Mouse (Mus musculus) kidney, embryonic 14.5 days (tissue): Measurements from ENCODE around the gene Smyd3. TPM values are rescaled to one million over a fixed set of nuclear protein-coding genes. Genes with fewer than 3 reads are reported as not detected.

ENCODE experiments used
- ATAC-seq: fragments of 200-750 bp; cut with Nextera tagmentation; 2 replicates; pipeline ENCODE4 v1.8.0; 2017; ENCODE audit warnings: moderate number of reproducible peaks, mild to moderate bottlenecking, moderate TSS enrichment, moderate library complexity; ENCODE audit not compliant: low FRiP score, low TSS enrichment
- H3K27ac ChIP-seq: fragments of 300-500 bp; sonication (generic); 2 replicates; pipeline ENCODE4 v1.5.1; 2014; ENCODE audit warnings: low read depth, mild to moderate bottlenecking, low read length, moderate library complexity, mixed read lengths
- H3K27me3 ChIP-seq: fragments of 300-500 bp; sonication (generic); 2 replicates; pipeline ENCODE4 v1.6.1; 2014; ENCODE audit warnings: mild to moderate bottlenecking, low read length; ENCODE audit not compliant: control insufficient read depth, insufficient read depth
- H3K36me3 ChIP-seq: fragments of 300-500 bp; sonication (generic); 2 replicates; pipeline ENCODE4 v1.6.1; 2014; ENCODE audit warnings: low read length, mixed read lengths; ENCODE audit not compliant: control insufficient read depth, insufficient read depth
- H3K4me1 ChIP-seq: fragments of 300-500 bp; sonication (generic); 2 replicates; pipeline ENCODE4 v1.6.1; 2014; ENCODE audit warnings: low read length, mixed read lengths; ENCODE audit not compliant: control insufficient read depth, insufficient read depth
- H3K4me2 ChIP-seq: fragments of 300-500 bp; sonication (generic); replicated peaks from 2 replicates; pipeline ENCODE4 v1.6.1; 2014; ENCODE audit warnings: low read depth, mild to moderate bottlenecking, low read length
- H3K4me3 ChIP-seq: fragments of 300-500 bp; sonication (generic); 2 replicates; pipeline ENCODE4 v1.5.1; 2014; ENCODE audit warnings: mild to moderate bottlenecking, low read length
- H3K9ac ChIP-seq: fragments of 300-500 bp; sonication (generic); 2 replicates; pipeline ENCODE4 v1.6.1; 2014; ENCODE audit warnings: low read depth, mild to moderate bottlenecking, low read length, moderate library complexity
- H3K9me3 ChIP-seq: fragments of 300-500 bp; sonication (generic); 2 replicates; pipeline ENCODE4 v1.6.1; 2016; ENCODE audit warnings: low read length; ENCODE audit not compliant: control insufficient read depth
- WGBS: fragments of 180-500 bp; shearing (Covaris S2); extraction: QIAGEN DNeasy Blood & Tissue Kit; methylation state at CpG from one replicate; pipeline ENCODE4 v1.1.7; 2014; 5-methylcytosine and 5-hydroxymethylcytosine counted together
- polyA plus RNA-seq: library from polyadenylated mRNA; unstranded; fragments of >200 nt; fragmentation: Nextera tagmentation; extraction: Ambion mirVana; gene quantifications from 2 replicates; pipeline ENCODE4 v1.2.1, GENCODE M21; 2014

Smyd3 gene
- polyA plus RNA-seq, 1 experiment from 2014 or later, result 21.5 TPM

- Histone ChIP-seq H3K36me3 (no peaks in the 10 kb centered on the region), H3K9ac (no peak overlapping the region), H3K4me2 (no peak overlapping the region), H3K4me3 (no peak overlapping the region), H3K9me3 (no peaks in the 10 kb centered on the region), H3K27me3 (no peaks in the 10 kb centered on the region), H3K4me1 (no peaks in the 10 kb centered on the region), H3K27ac (no peak overlapping the region)
- WGBS, result 92% methylated on average over 10 of the region's 10 CpGs
- no peak for ATAC-seq
These were observed 545.8 kb downstream of the Smyd3 start for GRCm38 (mm10) chr1:178972055-178972454.

- Histone ChIP-seq H3K9ac (no peak overlapping the region), H3K4me3 (no peak overlapping the region), H3K9me3 (no peaks in the 10 kb centered on the region), H3K4me2 (no peak overlapping the region), H3K36me3 (no peaks in the 10 kb centered on the region), H3K27ac (no peak overlapping the region), H3K27me3 (no peaks in the 10 kb centered on the region), H3K4me1 (no peaks in the 10 kb centered on the region)
- no peak for ATAC-seq
- 71% methylated on average over 9 of the region's 9 CpGs for WGBS
These were observed 556.2 kb downstream of the Smyd3 start for GRCm38 (mm10) chr1:178961661-178962060.

- Histone ChIP-seq H3K36me3 (no peaks in the 10 kb centered on the region), H3K9me3 (no peaks in the 10 kb centered on the region), H3K4me3 (no peak overlapping the region), H3K27ac (no peak overlapping the region), H3K4me1 (no peaks in the 10 kb centered on the region), H3K27me3 (no peaks in the 10 kb centered on the region), H3K9ac (no peak overlapping the region), H3K4me2 (no peak overlapping the region)
- peak; percentile 66; the same call in 1 of the 2 replicates for ATAC-seq
- 42% methylated on average over 7 of the region's 7 CpGs for WGBS
These were observed 557.8 kb downstream of the Smyd3 start for GRCm38 (mm10) chr1:178960015-178960559.

- no peak overlapping the region for H3K4me2 ChIP-seq
- no peaks in the 10 kb centered on the region for H3K9me3 ChIP-seq
- H3K4me3 ChIP-seq, result no peak overlapping the region
- H3K36me3 ChIP-seq, result no peaks in the 10 kb centered on the region
- ATAC-seq, result no peak
- H3K9ac ChIP-seq, result no peak overlapping the region
- no peaks in the 10 kb centered on the region for H3K27me3 ChIP-seq
- 79% methylated on average over 4 of the region's 4 CpGs for WGBS
- no peaks in the 10 kb centered on the region for H3K4me1 ChIP-seq
- no peak overlapping the region for H3K27ac ChIP-seq
These were observed 559.2 kb downstream of the Smyd3 start for GRCm38 (mm10) chr1:178958641-178959040.

- no peak for ATAC-seq
- H3K27ac ChIP-seq, result no peak overlapping the region
- WGBS, result 25% methylated on average over 12 of the region's 12 CpGs
These were observed 564.9 kb downstream of the Smyd3 start for GRCm38 (mm10) chr1:178952910-178953309.

GRCm38 (mm10) chr1:178942251-178942963 lies 575.4 kb downstream of the Smyd3 start:
- no peak overlapping the region for H3K27ac ChIP-seq
- no peak overlapping the region for H3K4me2 ChIP-seq
- 37% methylated on average over 7 of the region's 7 CpGs for WGBS
- H3K9ac ChIP-seq, result no peak overlapping the region
- peaks cover 4% of the 10 kb centered on the region; the same call in 1 of the 2 replicates for H3K4me1 ChIP-seq
- no peaks in the 10 kb centered on the region for H3K36me3 ChIP-seq
- no peak overlapping the region for H3K4me3 ChIP-seq
- no peaks in the 10 kb centered on the region for H3K27me3 ChIP-seq
- peak; percentile 54 for ATAC-seq
- H3K9me3 ChIP-seq, result no peaks in the 10 kb centered on the region

More at GRCm38 (mm10) chr1:178952910-178953309, 564.9 kb downstream of the Smyd3 start:
- H3K9ac ChIP-seq, result no peak overlapping the region
- H3K27me3 ChIP-seq, result no peaks in the 10 kb centered on the region
- H3K4me2 ChIP-seq, result no peak overlapping the region
- H3K4me3 ChIP-seq, result no peak overlapping the region
- H3K9me3 ChIP-seq, result peaks cover 6% of the 10 kb centered on the region
- no peaks in the 10 kb centered on the region for H3K36me3 ChIP-seq
- H3K4me1 ChIP-seq, result 0 out of 2 replicates have a peak, but pooled peaks cover 5% of the 10 kb centered on the region

GRCm38 (mm10) chr1:178940353-178940752 lies 577.5 kb downstream of the Smyd3 start:
- Histone ChIP-seq H3K27me3 (no peaks in the 10 kb centered on the region), H3K9me3 (no peaks in the 10 kb centered on the region), H3K4me3 (no peak overlapping the region), H3K36me3 (no peaks in the 10 kb centered on the region), H3K4me1 (peaks cover 4% of the 10 kb centered on the region; the same call in 1 of the 2 replicates), H3K9ac (no peak overlapping the region), H3K4me2 (no peak overlapping the region), H3K27ac (no peak overlapping the region)
- 81% methylated on average over 4 of the region's 4 CpGs for WGBS
- no peak for ATAC-seq

GRCm38 (mm10) chr1:178936976-178937375 lies 580.9 kb downstream of the Smyd3 start:
- Histone ChIP-seq H3K9me3 (no peaks in the 10 kb centered on the region), H3K36me3 (peaks cover 1% of the 10 kb centered on the region; the same call in 1 of the 2 replicates), H3K27ac (no peak overlapping the region), H3K9ac (no peak overlapping the region), H3K27me3 (no peaks in the 10 kb centered on the region), H3K4me1 (no peaks in the 10 kb centered on the region), H3K4me3 (no peak overlapping the region), H3K4me2 (no peak overlapping the region)
- 77% methylated on average over 2 of the region's 2 CpGs for WGBS
- ATAC-seq, result no peak

GRCm38 (mm10) chr1:178936457-178936856 lies 581.4 kb downstream of the Smyd3 start:
- no peak overlapping the region for H3K9ac ChIP-seq
- H3K9me3 ChIP-seq, result no peaks in the 10 kb centered on the region
- H3K4me1 ChIP-seq, result no peaks in the 10 kb centered on the region
- WGBS, result 45% methylated on average over 4 of the region's 4 CpGs
- no peaks in the 10 kb centered on the region for H3K27me3 ChIP-seq
- peaks cover 4% of the 10 kb centered on the region; the same call in 1 of the 2 replicates for H3K36me3 ChIP-seq
- H3K27ac ChIP-seq, result no peak overlapping the region
- no peak overlapping the region for H3K4me3 ChIP-seq
- H3K4me2 ChIP-seq, result no peak overlapping the region
- ATAC-seq, result peak; percentile 69; the same call in 1 of the 2 replicates
